Mouse (Mus musculus): ENCODE results near the gene Etv3. TPM values are rescaled to one million over a fixed set of nuclear protein-coding genes. Genes with fewer than 3 reads are reported as not detected.

Etv3 gene
- total RNA-seq (2023) = 63.7 to 76.6 TPM (median 72.2 TPM) in 4 replicates

DNA sequence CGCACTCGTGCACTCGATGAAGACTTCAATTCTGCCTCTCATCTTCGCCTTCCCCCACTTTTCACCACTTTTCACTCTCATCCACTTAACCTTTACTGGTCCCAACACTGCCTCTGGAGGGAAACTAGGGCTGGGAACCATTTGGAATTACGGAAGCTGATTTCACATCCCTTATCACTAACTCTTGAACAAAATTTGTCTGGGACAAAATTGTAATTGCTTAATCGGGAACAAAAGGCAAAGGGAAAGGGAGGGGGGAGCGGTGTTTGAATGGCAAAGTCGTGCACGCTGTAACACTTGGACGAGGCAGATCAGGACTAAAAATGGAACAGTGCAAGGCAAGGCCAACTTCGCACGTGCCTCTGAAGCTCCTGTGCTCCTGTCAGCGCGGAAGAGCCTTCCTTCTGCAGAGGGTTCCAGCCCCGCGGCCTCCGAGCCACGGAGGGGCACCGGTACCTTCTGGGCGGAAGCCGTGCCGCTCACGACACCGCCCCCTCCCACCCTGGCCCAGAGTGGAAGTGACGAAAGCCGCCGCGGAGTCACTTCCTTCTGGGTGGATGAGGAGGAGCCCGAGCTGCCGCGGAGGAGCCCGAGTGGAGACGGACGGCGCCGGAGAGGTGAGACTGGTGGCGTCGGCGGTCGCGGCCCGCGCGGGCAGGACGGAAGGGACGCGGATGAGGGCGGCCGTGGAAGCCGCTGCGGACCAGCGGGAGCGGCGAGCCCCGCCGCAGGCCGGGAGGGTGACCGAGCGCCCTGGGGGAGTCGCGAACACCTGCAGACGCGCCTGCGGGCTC lies at the start of gene Etv3:
Etv3 (plus strand) TSS at position 365 of the 794 bp plus-strand sequence.

Other genes starting within 250 kb of the Etv3 start
- gene Cd5l, start 167.5 kb upstream of the Etv3 start, total RNA-seq (2023) = 2.3 to 4.0 TPM (median 3.2 TPM) in 4 replicates
- 356 to 391 TPM (median 365 TPM) in 4 replicates for gene Fcrl1, start 149.0 kb upstream of the Etv3 start, total RNA-seq (2023)
- gene Fcrl5, start 89.6 kb upstream of the Etv3 start, total RNA-seq (2023) = 26.9 to 33.7 TPM (median 28.8 TPM) in 4 replicates
- gene Arhgef11, start 92.2 kb downstream of the Etv3 start, total RNA-seq (2023) = 29.3 to 30.7 TPM (median 29.8 TPM) in 4 replicates
- 0.38 to 0.92 TPM (median 0.46 TPM) in 3 of 4 replicates, not detected in the other for gene Lrrc71, start 223.2 kb downstream of the Etv3 start, total RNA-seq (2023)